Mouse (Mus musculus) kidney, postnatal 0 days (tissue): ENCODE results near the gene Arhgap11a. TPM values are rescaled to one million over a fixed set of nuclear protein-coding genes. Genes with fewer than 3 reads are reported as not detected.

ENCODE experiments used
- ATAC-seq: fragments of 200-750 bp; cut with Nextera tagmentation; replicated peaks from 2 replicates; pipeline ENCODE4 v1.8.0; 2017; ENCODE audit warnings: low read depth, moderate number of reproducible peaks, moderate TSS enrichment, moderate library complexity; ENCODE audit not compliant: low FRiP score
- DNase-seq: peaks from one replicate; pipeline ENCODE4 v3.0.0-alpha.2; 2016; ENCODE audit warnings: low spot score
- H3K27ac ChIP-seq: fragments of 300-500 bp; sonication (generic); 2 replicates; pipeline ENCODE4 v1.5.1; 2014; ENCODE audit warnings: mild to moderate bottlenecking
- H3K27me3 ChIP-seq: fragments of 300-500 bp; sonication (generic); 2 replicates; pipeline ENCODE4 v1.6.1; 2014; ENCODE audit warnings: low read length, mixed read lengths; ENCODE audit not compliant: insufficient read depth
- H3K36me3 ChIP-seq: fragments of 300-500 bp; sonication (generic); 2 replicates; pipeline ENCODE4 v1.6.1; 2014; ENCODE audit warnings: low read length, mixed read lengths; ENCODE audit not compliant: insufficient read depth
- H3K4me1 ChIP-seq: fragments of 300-500 bp; sonication (generic); replicated peaks from 2 replicates; pipeline ENCODE4 v1.6.1; 2014; ENCODE audit warnings: antibody characterized with exemption, low read length, mixed read lengths; ENCODE audit not compliant: insufficient read depth
- H3K4me2 ChIP-seq: fragments of 300-500 bp; sonication (generic); 2 replicates; pipeline ENCODE4 v1.6.1; 2014; ENCODE audit warnings: mild to moderate bottlenecking, low read length, moderate library complexity, mixed read lengths
- H3K4me3 ChIP-seq: fragments of 300-500 bp; sonication (generic); replicated peaks from 2 replicates; pipeline ENCODE4 v1.5.1; 2014; ENCODE audit warnings: low read depth, low read length
- H3K9ac ChIP-seq: fragments of 300-500 bp; sonication (generic); 2 replicates; pipeline ENCODE4 v1.6.1; 2014; ENCODE audit warnings: low read depth, low read length
- H3K9me3 ChIP-seq: fragments of 300-500 bp; sonication (generic); replicated peaks from 2 replicates; pipeline ENCODE4 v1.6.1; 2016; ENCODE audit warnings: low read length, inconsistent platforms, mixed read lengths
- CTCF ChIP-seq: IDR thresholded peaks from 2 replicates; pipeline ENCODE4 v1.5.1; 2016; ENCODE audit warnings: antibody characterized with exemption, low read depth, mild to moderate bottlenecking, moderate library complexity
- WGBS: fragments of 180-500 bp; shearing (Covaris S2); extraction: QIAGEN DNeasy Blood & Tissue Kit; methylation state at CpG from one replicate; pipeline ENCODE4 v1.1.7; 2014; 5-methylcytosine and 5-hydroxymethylcytosine counted together
- polyA plus RNA-seq: library from polyadenylated mRNA; unstranded; fragments of >200 nt; fragmentation: Nextera tagmentation; extraction: Ambion mirVana; gene quantifications from 2 replicates; pipeline ENCODE4 v1.2.1, GENCODE M21; 2015

Arhgap11a gene
- polyA plus RNA-seq, 1 experiment from 2014 or later, result 11.7 TPM

- no peak overlapping the region for H3K4me3 ChIP-seq
- no peak overlapping the region for H3K4me2 ChIP-seq
- ATAC-seq (no peak), DNase-seq (no peak)
- no peak overlapping the region for H3K27ac ChIP-seq
- no peak for TF ChIP-seq CTCF
- H3K9me3 ChIP-seq, result no peaks in the 10 kb centered on the region
- H3K9ac ChIP-seq, result no peak overlapping the region
- H3K27me3 ChIP-seq, result no peaks in the 10 kb centered on the region
- peaks cover 27% of the 10 kb centered on the region for H3K36me3 ChIP-seq
- 86% methylated on average over 3 of the region's 3 CpGs for WGBS
- no peaks in the 10 kb centered on the region for H3K4me1 ChIP-seq
Observed at GRCm38 (mm10) chr2:113835219-113835618, 13.2 kb downstream of the Arhgap11a start.

- H3K9ac ChIP-seq, result peak within 1 kb of the TSS; percentile 9; the same call in 1 of the 2 replicates
- peak; percentile 92 for ATAC-seq
- no peaks in the 10 kb centered on the region for H3K27me3 ChIP-seq
- H3K4me1 ChIP-seq, result 0 out of 2 replicates have a peak, but pooled peaks cover 4% of the 10 kb centered on the region
- WGBS, result 8% methylated on average over 23 of the region's 23 CpGs
- H3K4me3 ChIP-seq, result peak within 1 kb of the TSS; percentile 20
- peak within 1 kb of the TSS; percentile 58 for H3K27ac ChIP-seq
- no peaks in the 10 kb centered on the region for H3K9me3 ChIP-seq
- peak; percentile 85 for DNase-seq
- peak within 1 kb of the TSS; percentile 48 for H3K4me2 ChIP-seq
- peaks cover 12% of the 10 kb centered on the region for H3K36me3 ChIP-seq
- no peak for TF ChIP-seq CTCF
Observed at GRCm38 (mm10) chr2:113828943-113829882, 19.2 kb downstream of the Arhgap11a start, which contains the start of gene Scg5. Gene Scg5 (minus strand): TSS chr2:113829121.

GRCm38 (mm10) chr2:113828086-113828942, 20.1 kb downstream of the Arhgap11a start:
- Histone ChIP-seq H3K27me3 (no peaks in the 10 kb centered on the region), H3K9ac (peak overlapping the region; percentile 9; the same call in 1 of the 2 replicates), H3K4me2 (peak overlapping the region; percentile 48), H3K27ac (no peak overlapping the region), H3K4me3 (peak overlapping the region; percentile 20), H3K9me3 (no peaks in the 10 kb centered on the region), H3K36me3 (peaks cover 4% of the 10 kb centered on the region; the same call in 1 of the 2 replicates), H3K4me1 (0 out of 2 replicates have a peak, but pooled peaks cover 4% of the 10 kb centered on the region)
- TF ChIP-seq CTCF, result no peak
- DNase-seq (no peak), ATAC-seq (no peak)
- 11% methylated on average over 17 of the region's 17 CpGs for WGBS

- peak; percentile 87 for TF ChIP-seq CTCF
- Histone ChIP-seq H3K4me2 (no peak overlapping the region), H3K36me3 (no peaks in the 10 kb centered on the region), H3K9ac (no peak overlapping the region), H3K9me3 (no peaks in the 10 kb centered on the region), H3K4me1 (0 out of 2 replicates have a peak, but pooled peaks cover under 1% of the 10 kb centered on the region), H3K4me3 (no peak overlapping the region), H3K27ac (no peak overlapping the region), H3K27me3 (no peaks in the 10 kb centered on the region)
- no peak for ATAC-seq
- WGBS, result 0% methylated on average over 2 of the region's 2 CpGs
- peak; percentile 83 for DNase-seq
Observed at GRCm38 (mm10) chr2:113823909-113824308, 24.6 kb downstream of the Arhgap11a start.

GRCm38 (mm10) chr2:113822367-113822766, 26.1 kb downstream of the Arhgap11a start:
- no peak for ATAC-seq
- H3K9ac ChIP-seq, result no peak overlapping the region
- no peak overlapping the region for H3K4me3 ChIP-seq
- no peak overlapping the region for H3K4me2 ChIP-seq
- H3K4me1 ChIP-seq, result no peaks in the 10 kb centered on the region
- H3K27ac ChIP-seq, result no peak overlapping the region
- no peaks in the 10 kb centered on the region for H3K27me3 ChIP-seq
- H3K9me3 ChIP-seq, result no peaks in the 10 kb centered on the region
- TF ChIP-seq CTCF, result no peak
- H3K36me3 ChIP-seq, result no peaks in the 10 kb centered on the region
- DNase-seq, result no peak
- 45% methylated on average over 8 of the region's 8 CpGs for WGBS
